Mouse (Mus musculus) myocyte (in vitro differentiated cells): Measurements from ENCODE around the gene Rhox1.

Source experiments
- CEBPB ChIP-seq: IDR thresholded peaks from 2 replicates; pipeline ENCODE4 v1.6.1; 2011; ENCODE audit warnings: mild to moderate bottlenecking, moderate library complexity; ENCODE audit not compliant: poor library complexity, insufficient read depth, severe bottlenecking
- E2F4 ChIP-seq: IDR thresholded peaks from one replicate; pipeline ENCODE4 v1.6.1; 2011; ENCODE audit warnings: mild to moderate bottlenecking, control low read depth, moderate library complexity; ENCODE audit not compliant: insufficient read depth
- MAX ChIP-seq: IDR thresholded peaks from one replicate; pipeline ENCODE4 v1.6.1; 2011; ENCODE audit warnings: low read depth, mild to moderate bottlenecking, control low read depth
- MYOD1 ChIP-seq, 3 experiments: IDR thresholded peaks; one replicate each; pipeline ENCODE4 v1.6.1; 2011; ENCODE audit warnings: control low read depth in 2 of 3, low read depth in 2 of 3, mild to moderate bottlenecking in 2 of 3, moderate library complexity in 1 of 3; ENCODE audit not compliant: insufficient read length in 2 of 3, control insufficient read depth in 1 of 3
- MYOG ChIP-seq, 3 experiments: IDR thresholded peaks; one replicate each; pipeline ENCODE4 v1.6.1; 2011; ENCODE audit warnings: control low read depth in 2 of 3, low read depth in 2 of 3, mild to moderate bottlenecking in 2 of 3; ENCODE audit not compliant: insufficient read length in 2 of 3, control insufficient read depth in 1 of 3, insufficient read depth in 1 of 3
- POLR2A ChIP-seq: IDR thresholded peaks from one replicate; pipeline ENCODE4 v1.6.1; 2011; ENCODE audit warnings: low read depth, mild to moderate bottlenecking, control low read depth, moderate library complexity; ENCODE audit not compliant: insufficient read length
- POLR2AphosphoS2 ChIP-seq: IDR thresholded peaks from one replicate; pipeline ENCODE4 v1.6.1; 2011; ENCODE audit warnings: low read depth, control low read depth; ENCODE audit not compliant: insufficient read length
- SRF ChIP-seq: IDR thresholded peaks from one replicate; pipeline ENCODE4 v1.6.1; 2011; ENCODE audit warnings: low read depth; ENCODE audit not compliant: control insufficient read depth, insufficient read length
- USF1 ChIP-seq: IDR thresholded peaks from one replicate; pipeline ENCODE4 v1.6.1; 2011; ENCODE audit warnings: low read depth, mild to moderate bottlenecking, control low read depth, moderate library complexity

DNA sequence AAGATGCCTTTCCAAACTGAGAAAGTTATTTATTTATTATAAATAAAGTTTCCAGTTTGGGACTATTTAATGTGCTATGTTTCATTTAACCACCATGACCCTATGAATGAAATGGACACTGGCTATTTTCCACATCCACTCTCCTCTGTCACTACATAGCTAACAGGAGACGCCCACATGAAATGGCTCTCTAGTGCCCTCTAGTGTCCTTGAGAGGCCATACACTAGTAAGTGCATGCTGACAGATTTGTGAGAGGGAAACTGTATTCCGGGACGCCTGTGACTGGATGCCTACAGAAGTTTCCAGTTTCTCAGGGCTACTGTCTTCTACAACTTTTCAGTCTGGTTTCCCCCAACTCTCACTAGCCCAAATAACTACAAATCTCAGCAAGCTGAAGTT, 55.0 kb downstream of the Rhox1 start:
- TF ChIP-seq USF1 (no peak), POLR2AphosphoS2 (no peak), E2F4 (no peak), MAX (no peak), POLR2A (no peak), MYOD1 (IDR thresholded peaks at IDR 0.05; ENCODE audit: control insufficient read depth in 1 of 3, insufficient read length in 2 of 3, low read depth in 2 of 3) (no peak), CEBPB (no peak), MYOG (IDR thresholded peaks at IDR 0.05; ENCODE audit: control insufficient read depth in 1 of 3, insufficient read depth in 1 of 3, insufficient read length in 2 of 3, low read depth in 2 of 3) (no peak), SRF (no peak)
